Mouse (Mus musculus): ENCODE data around the gene Ccdc148. TPM values are rescaled to one million over a fixed set of nuclear protein-coding genes. Genes with fewer than 3 reads are reported as not detected.

The Ccdc148 gene
- total and polyA plus RNA-seq, 3 experiments = not detected

DNA sequence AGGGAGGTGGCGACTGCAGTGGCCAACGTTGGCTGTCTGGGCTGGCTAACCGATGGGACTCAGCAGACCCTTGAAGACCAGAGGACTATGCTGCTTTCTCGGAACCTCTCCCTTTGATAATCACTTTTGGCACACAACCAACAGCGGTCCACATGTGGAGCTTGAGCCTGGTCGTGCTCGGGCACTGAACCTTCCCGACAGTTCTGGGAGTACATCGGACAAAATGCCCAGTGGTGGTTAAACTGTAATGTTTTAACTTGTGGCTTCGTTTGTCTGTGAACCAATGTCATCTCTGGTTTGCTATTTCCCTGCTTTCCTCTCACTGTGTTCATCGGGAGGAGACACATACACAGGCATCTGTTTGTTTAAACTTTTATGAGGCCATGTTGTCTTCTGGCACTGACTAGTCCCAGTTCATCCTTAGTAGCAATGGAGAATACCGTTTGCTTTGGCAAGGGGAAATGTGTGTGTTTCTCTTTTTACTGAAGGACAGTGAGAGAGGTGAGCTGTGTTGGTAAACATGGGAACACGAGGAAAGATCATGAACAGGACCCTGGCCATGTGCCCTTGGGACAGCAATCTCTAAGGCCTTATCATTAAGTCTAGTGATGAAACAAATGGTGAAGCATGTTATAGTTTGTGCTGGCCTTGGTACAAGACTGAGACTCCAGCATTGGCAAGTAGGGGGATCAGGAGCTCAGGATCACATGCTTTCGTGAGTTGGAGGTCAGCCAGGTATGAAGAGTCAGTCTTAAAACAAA lies 167.9 kb downstream of the Ccdc148 start:
- H3K27ac ChIP-seq (ENCODE audit: control insufficient read depth, low read depth, low read length) = no peak overlapping the region
- no peak overlapping the region for H3K9ac ChIP-seq (ENCODE audit: control insufficient read depth, low read depth, low read length, poor library complexity, severe bottlenecking)
- DNase-seq (ENCODE audit: low read depth, low spot score) = no peak
- H3K27me3 ChIP-seq (ENCODE audit: control insufficient read depth in 1 of 2, insufficient read depth in 2 of 2, low read length in 2 of 2) = no peaks in the 10 kb centered on the region
- no peaks in the 10 kb centered on the region for H3K79me2 ChIP-seq (ENCODE audit: control insufficient read depth, insufficient read depth, low read length, poor library complexity)
- TF ChIP-seq JUND (IDR thresholded peaks at IDR 0.05; ENCODE audit: low read depth, low read length) (no peak), ZKSCAN1 (IDR thresholded peaks at IDR 0.05; ENCODE audit: low read depth, low read length) (no peak), ZMIZ1 (IDR thresholded peaks at IDR 0.05; ENCODE audit: low read depth, low read length) (no peak), SMC3 (IDR thresholded peaks at IDR 0.05; ENCODE audit: low read depth, low read length) (no peak), ETS1 (IDR thresholded peaks at IDR 0.05; ENCODE audit: low read depth, low read length) (no peak), CHD2 (IDR thresholded peaks at IDR 0.05; ENCODE audit: low read length) (no peak), MAZ (IDR thresholded peaks at IDR 0.05; ENCODE audit: low read depth, low read length) (no peak), USF1 (IDR thresholded peaks at IDR 0.05; ENCODE audit: low read depth, low read length) (no peak), KAT2A (conservative IDR thresholded peaks at IDR 0.05; ENCODE audit: low read depth, low read length) (no peak), CTCF (IDR thresholded peaks at IDR 0.05 in 2 of 3, conservative IDR thresholded peaks at IDR 0.05 in 1 of 3; ENCODE audit: control insufficient read depth in 1 of 3, insufficient read depth in 1 of 3, low read depth in 2 of 3, low read length in 3 of 3, poor library complexity in 1 of 3, severe bottlenecking in 1 of 3) (no peak), RCOR1 (IDR thresholded peaks at IDR 0.05; ENCODE audit: low read depth, low read length) (no peak), EP300 (IDR thresholded peaks at IDR 0.05; ENCODE audit: low read depth in 1 of 2, low read length in 2 of 2) (no peak)
- no peaks in the 10 kb centered on the region for H3K9me3 ChIP-seq (replicated peaks; ENCODE audit: insufficient read depth, low read length)
- H3K4me1 ChIP-seq (ENCODE audit: control insufficient read depth in 1 of 2, insufficient read depth in 2 of 2, low read length in 2 of 2) = no peaks in the 10 kb centered on the region
- H3K36me3 ChIP-seq (ENCODE audit: control insufficient read depth in 1 of 2, insufficient read depth in 2 of 2, low read length in 2 of 2) = no peaks in the 10 kb centered on the region
- no peak overlapping the region for H3K4me3 ChIP-seq (ENCODE audit: control insufficient read depth in 1 of 2, insufficient read depth in 1 of 2, low read depth in 2 of 2, low read length in 2 of 2)

DNA sequence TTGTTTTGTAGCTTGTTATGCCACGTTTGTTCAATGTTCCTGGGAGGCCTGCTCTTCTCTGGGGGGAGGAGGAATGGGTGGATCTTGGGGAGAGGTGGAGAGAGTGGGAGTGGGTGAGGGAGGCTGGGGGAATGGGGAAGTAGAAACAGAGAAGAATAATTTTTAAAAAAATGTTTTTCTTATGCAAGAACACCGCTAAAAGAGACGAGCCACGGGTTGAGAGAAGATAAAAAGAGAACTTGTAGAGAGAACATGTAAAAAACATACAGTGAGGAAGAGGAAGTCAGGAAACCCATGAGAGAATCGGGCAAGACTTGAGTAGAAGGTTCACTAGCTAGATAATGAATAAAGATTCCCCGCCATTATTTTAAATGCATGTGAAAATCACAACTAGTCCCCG lies 182.4 kb downstream of the Ccdc148 start:
- Histone ChIP-seq H3K9ac (ENCODE audit: control insufficient read depth, low read depth, low read length, poor library complexity, severe bottlenecking) (no peak overlapping the region), H3K27ac (ENCODE audit: control insufficient read depth, low read depth, low read length) (no peak overlapping the region), H3K4me3 (ENCODE audit: control insufficient read depth in 1 of 2, insufficient read depth in 1 of 2, low read depth in 2 of 2, low read length in 2 of 2) (no peak overlapping the region), H3K27me3 (ENCODE audit: control insufficient read depth in 1 of 2, insufficient read depth in 2 of 2, low read length in 2 of 2) (no peaks in the 10 kb centered on the region), H3K4me1 (ENCODE audit: control insufficient read depth in 1 of 2, insufficient read depth in 2 of 2, low read length in 2 of 2) (no peaks in the 10 kb centered on the region), H3K9me3 (replicated peaks; ENCODE audit: insufficient read depth, low read length) (no peaks in the 10 kb centered on the region), H3K79me2 (ENCODE audit: control insufficient read depth, insufficient read depth, low read length, poor library complexity) (no peaks in the 10 kb centered on the region), H3K36me3 (ENCODE audit: control insufficient read depth in 1 of 2, insufficient read depth in 2 of 2, low read length in 2 of 2) (no peaks in the 10 kb centered on the region)
- DNase-seq (ENCODE audit: low read depth, low spot score) = no peak
- TF ChIP-seq ZNF384 (IDR thresholded peaks at IDR 0.05; ENCODE audit: low read depth, low read length) (no peak), GATA1 (IDR thresholded peaks at IDR 0.05; ENCODE audit: low read depth, low read length) (no peak), MXI1 (IDR thresholded peaks at IDR 0.05; ENCODE audit: low read depth, low read length) (no peak), CHD1 (IDR thresholded peaks at IDR 0.05; ENCODE audit: low read depth, low read length) (no peak), ETS1 (IDR thresholded peaks at IDR 0.05; ENCODE audit: low read depth, low read length) (no peak), HCFC1 (IDR thresholded peaks at IDR 0.05; ENCODE audit: low read depth, low read length) (no peak), MEF2A (IDR thresholded peaks at IDR 0.05; ENCODE audit: extremely low read depth, insufficient replicate concordance, low read depth, low read length, poor library complexity, severe bottlenecking) (no peak), ELF1 (IDR thresholded peaks at IDR 0.05; ENCODE audit: low read depth, low read length) (no peak), RCOR1 (IDR thresholded peaks at IDR 0.05; ENCODE audit: low read depth, low read length) (no peak), MYC (IDR thresholded peaks at IDR 0.05; ENCODE audit: low read depth, low read length) (no peak)

Measured in MEL (cell line).